35 mouse cellular contexts compared by ENCODE assay signal in the genomic region with DNA sequence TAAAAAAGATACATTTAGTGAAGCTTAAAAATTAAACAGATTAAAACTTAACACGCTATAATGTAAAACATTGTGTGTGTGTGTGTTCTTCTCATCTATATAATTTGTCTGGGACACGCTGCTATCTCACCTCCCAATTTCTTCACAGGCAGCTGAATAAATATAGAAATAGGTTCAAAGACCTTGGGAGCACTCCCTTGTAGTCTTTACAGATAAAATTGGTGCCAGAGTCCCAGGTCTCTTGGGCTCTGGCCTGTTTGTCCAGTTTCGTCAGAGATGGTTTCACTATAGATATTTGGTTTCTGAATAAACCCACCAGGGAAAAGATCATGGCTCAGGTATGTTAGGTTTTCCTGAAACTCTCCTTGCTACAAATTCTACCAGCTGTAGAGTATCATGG. TPM values are rescaled to one million over a fixed set of nuclear protein-coding genes. Genes with fewer than 3 reads are reported as not detected.
"Had no signal": no experiment of that assay in that cellular context is flagged by ENCODE, and none has a peak within 500 bp of the region (broad histone marks: within the 10 kb centered on the region; RNA-seq: fewer than 3 reads in every experiment).

No protein-coding gene starts in this region.

- H3K27ac ChIP-seq: gastrocnemius, adult 2 months; heart, adult 2 months; heart, embryonic 13.5 days; heart, embryonic 15.5 days; hindbrain, embryonic 13.5 days; hindbrain, embryonic 15.5 days; hindbrain, postnatal 0 days; layer of hippocampus, adult 2 months; left cerebral cortex, adult 2 months; limb, embryonic 10.5 days; limb, embryonic 12.5 days; liver, embryonic 13.5 days; liver, embryonic 15.5 days had no signal

- H3K4me1 ChIP-seq: heart, embryonic 13.5 days; heart, embryonic 15.5 days; hindbrain, embryonic 13.5 days; hindbrain, embryonic 15.5 days; limb, embryonic 12.5 days; liver, embryonic 13.5 days; liver, embryonic 15.5 days had no signal

- H3K4me3 ChIP-seq: gastrocnemius, adult 2 months; heart, adult 2 months; heart, embryonic 13.5 days; heart, embryonic 15.5 days; hindbrain, embryonic 13.5 days; hindbrain, embryonic 15.5 days; layer of hippocampus, adult 2 months; left cerebral cortex, adult 2 months; limb, embryonic 10.5 days; limb, embryonic 12.5 days; liver, embryonic 13.5 days; liver, embryonic 15.5 days had no signal

- H3K27me3 ChIP-seq: heart, embryonic 15.5 days; hindbrain, embryonic 13.5 days; hindbrain, embryonic 15.5 days; limb, embryonic 12.5 days; liver, embryonic 13.5 days; liver, embryonic 15.5 days had no signal

- DNase-seq: gastrocnemius, adult 2 months; gastrocnemius, postnatal 10 days; gastrocnemius, postnatal 25 days; heart, adult 11 months; heart, adult 2 months; heart, postnatal 14 days; heart, postnatal 36 days; kidney, adult 18-20 months; kidney, adult 8-10 months; kidney, postnatal 10 days; kidney, postnatal 25 days; kidney, postnatal 4 days; liver, embryonic 13.5 days had no signal

- H3K9ac ChIP-seq: heart, embryonic 13.5 days; heart, embryonic 15.5 days; hindbrain, embryonic 13.5 days; hindbrain, embryonic 15.5 days; limb, embryonic 12.5 days; liver, embryonic 13.5 days; liver, embryonic 15.5 days had no signal

- H3K4me2 ChIP-seq: heart, embryonic 11.5 days; heart, embryonic 13.5 days; heart, embryonic 15.5 days; hindbrain, embryonic 13.5 days; hindbrain, embryonic 15.5 days; limb, embryonic 12.5 days; liver, embryonic 13.5 days; liver, embryonic 15.5 days had no signal

- H3K9me3 ChIP-seq: heart, embryonic 13.5 days; heart, embryonic 15.5 days; hindbrain, embryonic 13.5 days; hindbrain, embryonic 15.5 days; limb, embryonic 10.5 days; limb, embryonic 12.5 days; liver, embryonic 15.5 days had no signal

- ATAC-seq: hindbrain, postnatal 0 days had no signal

- H3K36me3 ChIP-seq: heart, embryonic 13.5 days; heart, embryonic 15.5 days; hindbrain, embryonic 13.5 days; hindbrain, embryonic 15.5 days; limb, embryonic 10.5 days; limb, embryonic 12.5 days; liver, embryonic 13.5 days; liver, embryonic 15.5 days had no signal

RNA-seq across cellular contexts. Expression of a gene that starts 19.5 kb away (rescaled TPM):
- total RNA-seq: hematopoietic stem cell, adult 5-6 weeks; left cerebral cortex, adult 2 months; left cerebral cortex, postnatal 36 days had no signal
- polyA plus RNA-seq: hindbrain, embryonic 11.5 days; hindbrain, embryonic 13.5 days; hindbrain, embryonic 15.5 days; limb, embryonic 10.5 days; limb, embryonic 12.5 days; liver, embryonic 13.5 days; liver, embryonic 15.5 days had no signal

RNA-seq across cellular contexts. Expression of a gene that starts 19.9 kb away (rescaled TPM):
- total RNA-seq: gastrocnemius, adult 2 months; gastrocnemius, postnatal 10 days; gastrocnemius, postnatal 25 days; heart, postnatal 36 days; hematopoietic stem cell, adult 5-6 weeks; layer of hippocampus, adult 2 months; layer of hippocampus, postnatal 25 days; left cerebral cortex, adult 2 months; left cerebral cortex, postnatal 14 days; left cerebral cortex, postnatal 36 days had no signal
- polyA plus RNA-seq: frontal cortex, adult 2 months; heart, embryonic 11.5 days; heart, embryonic 13.5 days; heart, embryonic 15.5 days; hindbrain, embryonic 11.5 days; hindbrain, embryonic 13.5 days; kidney, embryonic 16.5 days; limb, embryonic 10.5 days; limb, embryonic 12.5 days; liver, embryonic 13.5 days; liver, embryonic 15.5 days had no signal

RNA-seq across cellular contexts. Expression of a gene that starts 34.8 kb away (rescaled TPM):
- total RNA-seq: hematopoietic stem cell, adult 5-6 weeks; hindbrain, postnatal 0 days; layer of hippocampus, adult 2 months; layer of hippocampus, postnatal 10 days; layer of hippocampus, postnatal 25 days; left cerebral cortex, adult 2 months; left cerebral cortex, postnatal 14 days; left cerebral cortex, postnatal 36 days had no signal
- polyA plus RNA-seq: frontal cortex, adult 2 months; heart, embryonic 11.5 days; heart, embryonic 15.5 days; heart, postnatal 0 days; hindbrain, embryonic 11.5 days; intestine, embryonic 14.5 days; kidney, embryonic 14.5 days; liver, embryonic 13.5 days; liver, embryonic 15.5 days had no signal

RNA-seq across cellular contexts. Expression of a gene that starts 36.7 kb away (rescaled TPM):
- total RNA-seq: hematopoietic stem cell, adult 5-6 weeks; layer of hippocampus, adult 2 months; layer of hippocampus, postnatal 25 days; left cerebral cortex, adult 2 months had no signal
- polyA plus RNA-seq: heart, embryonic 11.5 days; heart, embryonic 13.5 days; heart, postnatal 0 days; kidney, embryonic 14.5 days; liver, embryonic 13.5 days; liver, embryonic 15.5 days had no signal
